Mouse (Mus musculus) myocyte (in vitro differentiated cells): ENCODE measurements around the gene Trpm6.

Source experiments
- E2F4 ChIP-seq: IDR thresholded peaks from one replicate; pipeline ENCODE4 v1.6.1; 2011; ENCODE audit warnings: mild to moderate bottlenecking, control low read depth, moderate library complexity; ENCODE audit not compliant: insufficient read depth
- MYOG ChIP-seq, 3 experiments: IDR thresholded peaks; one replicate each; pipeline ENCODE4 v1.6.1; 2011; ENCODE audit warnings: control low read depth in 2 of 3, low read depth in 2 of 3, mild to moderate bottlenecking in 2 of 3; ENCODE audit not compliant: insufficient read length in 2 of 3, control insufficient read depth in 1 of 3, insufficient read depth in 1 of 3

DNA sequence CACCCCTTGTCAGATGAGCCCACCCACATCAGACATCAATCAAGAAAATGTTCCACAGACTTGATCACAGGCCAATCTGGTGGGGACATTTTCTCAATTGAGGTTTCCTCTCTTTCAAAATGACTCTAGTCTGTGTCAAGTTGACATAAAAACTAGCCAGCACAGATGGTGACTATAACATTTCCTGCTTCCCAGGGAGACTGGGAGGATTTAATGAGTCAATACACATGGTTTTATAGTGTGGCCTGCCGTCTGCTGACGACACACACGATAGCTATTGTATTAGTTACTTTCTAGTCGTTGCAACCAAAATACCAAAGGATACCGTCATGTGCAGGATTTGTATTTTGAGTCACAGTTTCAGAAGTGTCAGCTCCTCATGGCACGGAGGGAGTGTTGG, 191.6 kb downstream of the Trpm6 start:
- TF ChIP-seq MYOG (IDR thresholded peaks at IDR 0.05; ENCODE audit: control insufficient read depth in 1 of 3, insufficient read depth in 1 of 3, insufficient read length in 2 of 3, low read depth in 2 of 3), result no peak
- TF ChIP-seq E2F4, result no peak
